Mouse (Mus musculus) MEL (cell line): ENCODE results near the gene Ube2m. TPM values are rescaled to one million over a fixed set of nuclear protein-coding genes. Genes with fewer than 3 reads are reported as not detected.

Source experiments
- DNase-seq: peaks from one replicate; pipeline ENCODE4 v3.0.0; 2011; ENCODE audit warnings: low read depth, low spot score
- H3K27ac ChIP-seq: 2 replicates; pipeline ENCODE4 v1.5.1; 2012; ENCODE audit warnings: low read depth, mild to moderate bottlenecking, control low read depth, low read length, moderate library complexity; ENCODE audit not compliant: control insufficient read depth
- H3K27me3 ChIP-seq, 2 experiments: fragments of 150-350 bp in 1 of 2; sonication (generic) in 1 of 2; 2 replicates each; pipeline ENCODE4 v1.6.1; 2012; ENCODE audit warnings: low read length in 2 of 2, mild to moderate bottlenecking in 2 of 2, improper control_type of control experiment in 1 of 2, moderate library complexity in 1 of 2; ENCODE audit not compliant: insufficient read depth in 2 of 2, control insufficient read depth in 1 of 2
- H3K36me3 ChIP-seq, 2 experiments: 2 replicates each; pipeline ENCODE4 v1.6.1; 2012 to 2014; ENCODE audit warnings: low read length in 2 of 2, improper control_type of control experiment in 1 of 2, inconsistent platforms in 1 of 2, mild to moderate bottlenecking in 1 of 2; ENCODE audit not compliant: insufficient read depth in 2 of 2, control insufficient read depth in 1 of 2
- H3K4me1 ChIP-seq, 2 experiments: fragments of 150-350 bp in 1 of 2; sonication (generic) in 1 of 2; 2 replicates each; pipeline ENCODE4 v1.6.1; 2012; ENCODE audit warnings: low read length in 2 of 2, improper control_type of control experiment in 1 of 2, mild to moderate bottlenecking in 1 of 2; ENCODE audit not compliant: insufficient read depth in 2 of 2, control insufficient read depth in 1 of 2
- H3K4me3 ChIP-seq, 2 experiments: fragments of 150-350 bp in 1 of 2; sonication (generic) in 1 of 2; 2 replicates each; pipeline ENCODE4 v1.5.1; 2012; ENCODE audit warnings: low read depth in 2 of 2, low read length in 2 of 2, mild to moderate bottlenecking in 2 of 2, moderate library complexity in 2 of 2, control low read depth in 1 of 2, improper control_type of control experiment in 1 of 2; ENCODE audit not compliant: control insufficient read depth in 1 of 2, insufficient read depth in 1 of 2
- H3K79me2 ChIP-seq: 2 replicates; pipeline ENCODE4 v1.6.1; 2012; ENCODE audit warnings: mild to moderate bottlenecking, low read length, moderate library complexity; ENCODE audit not compliant: control insufficient read depth, poor library complexity, insufficient read depth
- H3K9ac ChIP-seq: 2 replicates; pipeline ENCODE4 v1.6.1; 2012; ENCODE audit warnings: low read depth, mild to moderate bottlenecking, control low read depth, low read length, moderate library complexity; ENCODE audit not compliant: control insufficient read depth, poor library complexity, severe bottlenecking
- H3K9me3 ChIP-seq: fragments of 150-350 bp; sonication (generic); replicated peaks from 2 replicates; pipeline ENCODE4 v1.6.1; 2012; ENCODE audit warnings: mild to moderate bottlenecking, low read length, improper control_type of control experiment, moderate library complexity; ENCODE audit not compliant: insufficient read depth
- BHLHE40 ChIP-seq: IDR thresholded peaks from 2 replicates; pipeline ENCODE4 v1.6.1; 2012; ENCODE audit warnings: low read depth, mild to moderate bottlenecking, inconsistent platforms, low read length, improper control_type of control experiment, borderline replicate concordance
- CHD1 ChIP-seq: IDR thresholded peaks from 2 replicates; pipeline ENCODE4 v1.6.1; 2012; ENCODE audit warnings: low read depth, mild to moderate bottlenecking, inconsistent platforms, low read length, improper control_type of control experiment
- CHD2 ChIP-seq: IDR thresholded peaks from 2 replicates; pipeline ENCODE4 v1.6.1; 2011; ENCODE audit warnings: low read length, improper control_type of control experiment
- CTCF ChIP-seq, 3 experiments: IDR thresholded peaks in 2 of 3; conservative IDR thresholded peaks in 1 of 3; 2 replicates each; pipeline ENCODE4 v1.5.1; 2011 to 2012; ENCODE audit warnings: low read length in 3 of 3, low read depth in 2 of 3, mild to moderate bottlenecking in 2 of 3, improper control_type of control experiment in 1 of 3, inconsistent platforms in 1 of 3, mixed read lengths in 1 of 3, moderate library complexity in 1 of 3; ENCODE audit not compliant: control insufficient read depth in 1 of 3, insufficient read depth in 1 of 3, poor library complexity in 1 of 3, severe bottlenecking in 1 of 3
- ELF1 ChIP-seq: IDR thresholded peaks from 2 replicates; pipeline ENCODE4 v1.6.1; 2014; ENCODE audit warnings: low read depth, mild to moderate bottlenecking, inconsistent platforms, low read length, improper control_type of control experiment, moderate library complexity
- EP300 ChIP-seq, 2 experiments: IDR thresholded peaks; 2 replicates each; pipeline ENCODE4 v1.6.1; 2011; ENCODE audit warnings: improper control_type of control experiment in 2 of 2, low read length in 2 of 2, low read depth in 1 of 2, mild to moderate bottlenecking in 1 of 2
- ETS1 ChIP-seq: IDR thresholded peaks from 2 replicates; pipeline ENCODE4 v1.6.1; 2012; ENCODE audit warnings: low read depth, mild to moderate bottlenecking, inconsistent platforms, low read length, improper control_type of control experiment, moderate library complexity
- GATA1 ChIP-seq: IDR thresholded peaks from 2 replicates; pipeline ENCODE4 v1.6.1; 2011; ENCODE audit warnings: low read depth, low read length, improper control_type of control experiment
- HCFC1 ChIP-seq: IDR thresholded peaks from 2 replicates; pipeline ENCODE4 v1.6.1; 2012; ENCODE audit warnings: low read depth, mild to moderate bottlenecking, inconsistent platforms, low read length, improper control_type of control experiment, moderate library complexity
- JUND ChIP-seq: IDR thresholded peaks from 2 replicates; pipeline ENCODE4 v1.6.1; 2011; ENCODE audit warnings: low read depth, mild to moderate bottlenecking, improper control_type of control experiment, low read length
- KAT2A ChIP-seq: conservative IDR thresholded peaks from 2 replicates; pipeline ENCODE4 v1.6.1; 2012; ENCODE audit warnings: low read depth, low read length, improper control_type of control experiment, inconsistent platforms
- MAFK ChIP-seq: IDR thresholded peaks from 2 replicates; pipeline ENCODE4 v1.6.1; 2011; ENCODE audit warnings: low read depth, mild to moderate bottlenecking, low read length, improper control_type of control experiment, borderline replicate concordance
- MAX ChIP-seq: IDR thresholded peaks from 2 replicates; pipeline ENCODE4 v1.6.1; 2011; ENCODE audit warnings: low read length, improper control_type of control experiment
- MAZ ChIP-seq: IDR thresholded peaks from 2 replicates; pipeline ENCODE4 v1.6.1; 2012; ENCODE audit warnings: low read depth, mild to moderate bottlenecking, inconsistent platforms, low read length, improper control_type of control experiment
- MXI1 ChIP-seq: IDR thresholded peaks from 2 replicates; pipeline ENCODE4 v1.6.1; 2011; ENCODE audit warnings: mild to moderate bottlenecking, low read depth, low read length, improper control_type of control experiment
- MYB ChIP-seq: IDR thresholded peaks from 2 replicates; pipeline ENCODE4 v1.6.1; 2011; ENCODE audit warnings: mild to moderate bottlenecking, low read depth, low read length, improper control_type of control experiment
- MYC ChIP-seq: IDR thresholded peaks from 2 replicates; pipeline ENCODE4 v1.6.1; 2011; ENCODE audit warnings: low read depth, mild to moderate bottlenecking, low read length, improper control_type of control experiment, moderate library complexity
- NELFE ChIP-seq: IDR thresholded peaks from 2 replicates; pipeline ENCODE4 v1.6.1; 2011; ENCODE audit warnings: low read depth, low read length, improper control_type of control experiment
- NRF1 ChIP-seq: IDR thresholded peaks from 2 replicates; pipeline ENCODE4 v1.6.1; 2014; ENCODE audit warnings: low read depth, mild to moderate bottlenecking, inconsistent platforms, low read length, improper control_type of control experiment, moderate library complexity; ENCODE audit not compliant: poor library complexity, insufficient read depth, severe bottlenecking
- POLR2A ChIP-seq, 2 experiments: IDR thresholded peaks; 2 replicates each; pipeline ENCODE4 v1.6.1; 2011 to 2012; ENCODE audit warnings: low read length in 2 of 2, mild to moderate bottlenecking in 2 of 2, control low read depth in 1 of 2, improper control_type of control experiment in 1 of 2, low read depth in 1 of 2, moderate library complexity in 1 of 2; ENCODE audit not compliant: control insufficient read depth in 1 of 2, insufficient read depth in 1 of 2, poor library complexity in 1 of 2
- POLR2AphosphoS2 ChIP-seq: IDR thresholded peaks from 2 replicates; pipeline ENCODE4 v1.6.1; 2011; ENCODE audit warnings: low read length, improper control_type of control experiment
- POLR2AphosphoS5 ChIP-seq: IDR thresholded peaks from 2 replicates; pipeline ENCODE4 v1.6.1; 2012; ENCODE audit warnings: low read depth, borderline replicate concordance, mild to moderate bottlenecking, inconsistent platforms, low read length, moderate library complexity, mixed read lengths
- RAD21 ChIP-seq: IDR thresholded peaks from 2 replicates; pipeline ENCODE4 v1.6.1; 2011; ENCODE audit warnings: mild to moderate bottlenecking, low read depth, low read length, improper control_type of control experiment
- RCOR1 ChIP-seq: IDR thresholded peaks from 2 replicates; pipeline ENCODE4 v1.6.1; 2012; ENCODE audit warnings: low read depth, mild to moderate bottlenecking, inconsistent platforms, low read length, improper control_type of control experiment
- SMC3 ChIP-seq: IDR thresholded peaks from 2 replicates; pipeline ENCODE4 v1.6.1; 2011; ENCODE audit warnings: low read depth, low read length, improper control_type of control experiment
- TAL1 ChIP-seq: IDR thresholded peaks from 2 replicates; pipeline ENCODE4 v1.6.1; 2012; ENCODE audit warnings: mild to moderate bottlenecking, inconsistent platforms, low read length, moderate library complexity, mixed read lengths
- TBP ChIP-seq: IDR thresholded peaks from 2 replicates; pipeline ENCODE4 v1.8.0; 2011; ENCODE audit warnings: low read depth, low read length, improper control_type of control experiment
- TCF12 ChIP-seq: IDR thresholded peaks from 2 replicates; pipeline ENCODE4 v1.6.1; 2014; ENCODE audit warnings: low read depth, mild to moderate bottlenecking, inconsistent platforms, low read length, improper control_type of control experiment, moderate library complexity
- UBTF ChIP-seq: IDR thresholded peaks from 2 replicates; pipeline ENCODE4 v1.6.1; 2012; ENCODE audit warnings: low read depth, mild to moderate bottlenecking, inconsistent platforms, low read length, improper control_type of control experiment, moderate library complexity, borderline replicate concordance; ENCODE audit not compliant: insufficient read depth
- USF1 ChIP-seq: IDR thresholded peaks from 2 replicates; pipeline ENCODE4 v1.6.1; 2014; ENCODE audit warnings: low read depth, mild to moderate bottlenecking, inconsistent platforms, low read length, improper control_type of control experiment, moderate library complexity
- USF2 ChIP-seq, 2 experiments: IDR thresholded peaks; 2 replicates each; pipeline ENCODE4 v1.6.1; 2011 to 2012; ENCODE audit warnings: improper control_type of control experiment in 2 of 2, low read length in 2 of 2, borderline replicate concordance in 1 of 2, inconsistent platforms in 1 of 2, low read depth in 1 of 2, mild to moderate bottlenecking in 1 of 2; ENCODE audit not compliant: insufficient read depth in 1 of 2
- ZC3H11A ChIP-seq: IDR thresholded peaks from 2 replicates; pipeline ENCODE4 v1.6.1; 2012; ENCODE audit warnings: low read depth, mild to moderate bottlenecking, inconsistent platforms, low read length, improper control_type of control experiment
- ZKSCAN1 ChIP-seq: IDR thresholded peaks from 2 replicates; pipeline ENCODE4 v1.6.1; 2012; ENCODE audit warnings: low read depth, mild to moderate bottlenecking, inconsistent platforms, low read length, improper control_type of control experiment, moderate library complexity
- ZMIZ1 ChIP-seq: IDR thresholded peaks from 2 replicates; pipeline ENCODE4 v1.6.1; 2012; ENCODE audit warnings: low read depth, mild to moderate bottlenecking, inconsistent platforms, low read length, improper control_type of control experiment, moderate library complexity
- ZNF384 ChIP-seq: IDR thresholded peaks from 2 replicates; pipeline ENCODE4 v1.6.1; 2012; ENCODE audit warnings: low read depth, mild to moderate bottlenecking, inconsistent platforms, low read length, improper control_type of control experiment
- polyA plus RNA-seq, 2 experiments: library from polyadenylated mRNA; stranded (reverse) in 1 of 2; unstranded in 1 of 2; fragments of >175 nt in 1 of 2; fragments of >200 nt in 1 of 2; gene quantifications; 2 replicates each; pipeline versions ENCODE4 v1.2.1 to v1.2.4; 2012; ENCODE audit warnings: low replicate concordance in 2 of 2, low read depth in 1 of 2; ENCODE audit not compliant: insufficient read length in 2 of 2, insufficient read depth in 1 of 2, missing spikeins in 1 of 2
- total RNA-seq: library from RNA; depleted of rRNA; stranded (reverse); fragments of 300-350 nt; gene quantifications from 2 replicates; pipeline ENCODE4 v1.2.3, GENCODE M21; 2012

Gene Ube2m
- total and polyA plus RNA-seq, 3 experiments, result 134 to 336 TPM; not detected in 1

DNA sequence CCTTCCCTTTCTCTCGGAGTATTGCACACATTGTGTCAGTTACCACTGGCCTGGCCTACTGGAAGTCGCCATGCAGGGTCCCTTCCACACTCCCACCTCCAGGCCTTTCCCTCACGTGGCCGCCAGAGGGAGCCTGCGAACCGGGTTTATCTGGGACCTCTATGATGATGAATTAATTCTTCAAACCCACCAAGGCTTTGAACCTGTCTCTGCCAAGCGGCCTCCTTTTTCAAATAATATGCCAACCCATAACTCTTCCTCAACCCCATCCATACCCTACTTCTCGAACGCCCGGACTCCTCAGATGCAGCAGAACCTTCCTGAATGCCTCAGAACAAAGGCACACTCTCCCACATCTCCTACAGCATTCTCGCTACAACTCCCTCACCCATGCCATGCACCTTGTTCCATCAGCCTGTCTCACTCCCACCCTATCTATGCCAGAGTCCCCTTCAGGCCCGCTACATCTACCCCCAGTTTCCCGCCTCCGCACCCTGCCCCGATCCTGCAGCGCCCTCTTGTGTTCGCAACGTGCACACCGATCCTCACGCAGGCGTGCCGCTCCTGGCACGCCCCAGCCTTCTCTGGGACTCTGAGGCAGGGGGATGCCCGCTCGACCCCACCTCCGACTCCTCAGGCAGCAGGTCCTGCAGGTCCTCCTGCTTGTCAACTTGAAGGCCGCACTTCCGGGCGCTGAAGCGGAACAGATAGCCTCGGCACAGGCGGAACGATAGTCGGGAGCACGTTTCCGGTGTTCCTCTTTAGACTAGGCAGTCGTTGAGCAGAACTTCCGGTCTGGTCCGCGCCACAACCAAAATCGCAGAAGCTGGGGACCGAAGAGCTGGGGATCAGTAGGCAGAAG, 28.7 kb downstream of the Ube2m start:
- Histone ChIP-seq H3K4me3 (peak overlapping the region; percentile 65 to 88), H3K4me1 (peaks cover 0 to 14% of the 10 kb centered on the region in 2 experiments; a peak in 3 of 4 replicates)
- TF ChIP-seq MAX, result peak; percentile 70
- peak; percentile 61 for TF ChIP-seq MXI1
- TF ChIP-seq SMC3, result peak; percentile 74
- peak; percentile 81 for TF ChIP-seq MAZ
- TF ChIP-seq ZNF384, result no peak
- peak; percentile 65 for TF ChIP-seq TCF12
- peak; percentile 92 for TF ChIP-seq HCFC1
- TF ChIP-seq POLR2AphosphoS2, result no peak
- peak; percentile 88 for TF ChIP-seq ELF1
- TF ChIP-seq USF2 (IDR thresholded peaks at IDR 0.05; ENCODE audit: borderline replicate concordance in 1 of 2, insufficient read depth in 1 of 2, low read depth in 1 of 2, low read length in 2 of 2), result no peak
- TF ChIP-seq TAL1, result no peak
- TF ChIP-seq ZKSCAN1, result no peak
- peak; percentile 43 to 47; a peak in 2 of 4 replicates for TF ChIP-seq POLR2A (IDR thresholded peaks at IDR 0.05; ENCODE audit: control insufficient read depth in 1 of 2, insufficient read depth in 1 of 2, low read depth in 1 of 2, low read length in 2 of 2, poor library complexity in 1 of 2)
- TF ChIP-seq BHLHE40, result no peak
- no peak for TF ChIP-seq MYB
- TF ChIP-seq NRF1, result peak; percentile 42; the same call in 1 of the 2 replicates
- peak; percentile 88 for TF ChIP-seq TBP
- no peak for TF ChIP-seq UBTF
- peak in 1 of 2 experiments; percentile 13; a peak in 2 of 4 replicates for TF ChIP-seq EP300 (IDR thresholded peaks at IDR 0.05; ENCODE audit: low read depth in 1 of 2, low read length in 2 of 2)
- TF ChIP-seq RAD21, result peak; percentile 55
- no peak for TF ChIP-seq GATA1
- peak; percentile 24; the same call in 1 of the 2 replicates for TF ChIP-seq ZC3H11A
- peak; percentile 61 for TF ChIP-seq USF1
- no peak for TF ChIP-seq ZMIZ1
- TF ChIP-seq MAFK, result no peak
- no peak for TF ChIP-seq RCOR1
- TF ChIP-seq MYC, result peak; percentile 80
- no peak for TF ChIP-seq CHD2
- TF ChIP-seq CHD1, result 0 out of 2 replicates have a peak, but pooled peaks have one; percentile 70
- peak; percentile 64 to 91 (median 82) for TF ChIP-seq CTCF (IDR thresholded peaks at IDR 0.05 in 2 of 3, conservative IDR thresholded peaks at IDR 0.05 in 1 of 3; ENCODE audit: control insufficient read depth in 1 of 3, insufficient read depth in 1 of 3, low read depth in 2 of 3, low read length in 3 of 3, poor library complexity in 1 of 3, severe bottlenecking in 1 of 3)
- no peak for TF ChIP-seq POLR2AphosphoS5
- TF ChIP-seq NELFE, result peak; percentile 54; the same call in 1 of the 2 replicates
- TF ChIP-seq KAT2A, result no peak; the same call in 1 of the 2 replicates
- TF ChIP-seq ETS1, result 0 out of 2 replicates have a peak, but pooled peaks have one; percentile 16
- no peak for TF ChIP-seq JUND

More for the DNA sequence above, 28.7 kb downstream of the Ube2m start:
- H3K27me3 ChIP-seq, result no peaks in the 10 kb centered on the region
- peak; percentile 99 for DNase-seq
- H3K9ac ChIP-seq, result peak overlapping the region; percentile 92
- peaks cover 20% of the 10 kb centered on the region for H3K79me2 ChIP-seq
- no peaks in the 10 kb centered on the region for H3K9me3 ChIP-seq
- no peaks in the 10 kb centered on the region; a peak in 1 of 4 replicates for H3K36me3 ChIP-seq
- H3K27ac ChIP-seq, result peak overlapping the region; percentile 93
